Mouse (Mus musculus) skeletal muscle tissue, adult 2 months (tissue): ENCODE measurements around the gene Igsf21.

Source experiments
- DNase-seq: peaks from one replicate; pipeline ENCODE4 v3.0.0-alpha.2; 2012; ENCODE audit warnings: low read depth, low spot score

Gene Igsf21

DNA sequence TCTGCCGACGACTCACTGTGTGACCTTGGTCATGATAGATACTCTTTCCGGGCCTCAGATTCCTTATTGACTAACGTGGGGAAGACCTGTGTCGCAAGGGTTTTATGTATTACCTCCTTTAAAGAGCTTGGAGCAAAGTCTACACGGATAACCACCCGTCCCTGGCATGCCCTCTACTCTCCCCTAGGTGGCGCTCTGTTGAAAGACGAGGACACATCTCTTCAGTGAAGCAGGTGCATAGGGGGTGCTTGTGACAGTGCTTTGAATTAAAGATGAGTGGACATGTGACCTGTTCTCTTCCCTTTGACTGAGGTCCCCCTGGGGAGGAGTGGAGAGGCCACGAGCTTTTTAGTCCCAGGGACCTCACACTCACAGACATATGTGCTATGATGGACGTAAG lies 194.0 kb downstream of the Igsf21 start:
- no peak for DNase-seq

DNA sequence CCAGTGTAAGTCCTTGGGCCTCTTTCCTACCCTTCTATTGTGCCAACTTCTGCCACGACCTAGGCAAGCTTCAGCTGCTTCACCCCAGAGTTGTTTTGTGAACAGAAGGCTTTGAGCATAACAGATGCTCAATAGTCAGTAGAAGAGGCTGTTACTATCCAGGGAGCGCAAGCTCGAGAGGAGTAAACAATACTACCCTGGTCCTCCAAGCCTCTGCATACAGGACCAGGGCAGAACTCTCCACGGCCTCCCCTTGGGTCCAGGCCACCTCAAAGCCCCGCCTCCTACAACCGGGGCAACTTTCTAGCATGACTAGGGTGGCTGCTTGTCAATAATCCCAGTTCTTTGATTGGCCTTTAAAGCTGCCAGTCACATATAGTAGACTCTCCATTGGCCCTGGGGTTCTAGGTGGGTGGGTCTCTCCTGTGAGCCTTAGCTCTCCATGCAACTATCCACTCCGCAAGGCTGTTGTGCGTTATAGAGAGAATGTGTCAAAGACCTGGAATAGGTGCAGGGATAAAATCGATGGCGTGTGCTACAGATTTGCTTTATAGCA lies 198.7 kb downstream of the Igsf21 start:
- DNase-seq, result no peak

DNA sequence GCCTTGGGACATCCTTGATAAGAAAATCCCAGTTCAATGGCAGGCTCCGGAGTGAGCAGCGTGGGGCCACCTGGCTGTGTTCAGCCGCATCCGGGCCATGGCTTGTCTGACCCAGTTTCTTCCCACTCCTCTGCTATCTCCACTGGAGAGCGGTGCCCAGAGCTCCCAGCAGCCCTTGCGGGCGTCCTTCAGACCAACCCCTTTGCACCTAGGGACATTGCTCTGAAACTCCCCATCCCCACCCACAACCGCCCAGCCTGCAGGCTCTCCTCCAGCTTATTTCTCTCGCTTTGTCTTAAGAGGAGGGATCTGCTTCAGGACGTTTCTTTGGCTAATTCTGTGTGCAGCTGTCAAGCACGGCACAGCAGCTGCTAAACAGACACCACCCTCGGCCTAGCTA lies 202.6 kb downstream of the Igsf21 start:
- DNase-seq, result no peak

DNA sequence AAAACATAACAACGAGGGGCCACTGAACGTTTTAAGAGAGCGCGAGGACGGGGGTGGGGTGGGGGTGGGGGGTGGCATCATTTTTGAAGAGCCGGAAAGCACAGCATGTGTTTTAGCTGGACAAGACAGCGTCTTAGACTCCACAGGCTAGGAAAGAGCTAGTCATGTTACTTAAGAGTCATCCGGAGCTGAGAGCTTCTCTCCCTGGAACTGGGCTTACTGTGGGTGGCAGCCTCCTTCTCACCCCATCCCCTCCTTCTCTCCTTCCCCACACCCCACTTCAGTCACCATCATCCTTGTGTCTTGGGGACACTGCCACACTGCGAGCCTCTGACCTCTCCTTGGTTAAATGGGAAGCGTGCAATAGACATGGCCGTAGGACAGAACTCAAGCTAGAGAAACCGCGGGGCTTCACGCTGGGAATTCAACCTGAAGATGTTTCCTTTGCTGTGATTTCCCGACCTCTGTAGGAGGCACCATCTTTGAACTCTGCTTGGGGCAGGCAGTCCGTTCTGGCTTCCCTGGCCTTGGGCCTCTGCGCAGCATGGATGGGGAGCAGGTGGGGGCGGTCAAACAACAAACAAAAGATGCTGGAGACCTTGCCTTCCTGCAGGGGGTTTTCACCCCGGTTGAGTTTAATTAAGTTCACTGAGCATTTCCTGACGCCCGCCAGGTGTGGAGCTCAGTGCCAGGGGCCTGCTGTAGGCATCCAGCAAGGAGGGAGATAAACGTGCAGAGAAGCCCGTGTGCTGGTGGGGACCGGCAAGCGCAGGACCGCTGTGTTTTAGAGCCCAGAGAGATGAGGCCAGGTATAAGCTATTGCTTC lies 207.8 kb downstream of the Igsf21 start:
- DNase-seq, result no peak

DNA sequence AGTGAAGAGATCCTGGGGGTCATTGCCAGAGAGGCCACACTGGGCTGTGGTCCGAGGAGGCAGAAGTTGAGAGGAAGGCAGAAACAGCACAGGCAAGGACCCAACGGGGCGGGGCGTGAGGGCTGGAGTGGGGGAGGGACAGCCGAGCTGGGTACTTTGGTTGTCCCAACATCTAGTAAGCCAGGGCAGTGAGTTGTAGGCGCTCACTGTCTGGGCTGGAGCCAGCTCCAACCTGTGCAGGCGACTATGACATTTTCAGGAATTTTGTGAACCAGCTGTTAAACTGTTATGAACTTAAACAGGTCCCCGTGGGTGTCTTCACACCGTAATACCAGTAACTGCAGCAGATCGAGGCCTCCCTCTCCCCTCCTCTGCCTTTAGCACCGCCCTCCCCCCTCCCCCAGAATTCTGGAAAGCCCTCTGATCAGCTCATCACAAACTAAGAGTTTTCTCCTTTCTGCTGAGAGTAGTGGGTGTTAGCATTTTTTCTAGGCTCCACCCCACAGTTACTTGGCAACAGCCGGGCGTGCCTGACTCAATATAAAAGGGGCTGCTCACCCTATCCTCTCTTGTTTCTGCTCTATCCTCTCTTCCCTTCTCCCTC lies 208.7 kb downstream of the Igsf21 start:
- DNase-seq, result no peak

DNA sequence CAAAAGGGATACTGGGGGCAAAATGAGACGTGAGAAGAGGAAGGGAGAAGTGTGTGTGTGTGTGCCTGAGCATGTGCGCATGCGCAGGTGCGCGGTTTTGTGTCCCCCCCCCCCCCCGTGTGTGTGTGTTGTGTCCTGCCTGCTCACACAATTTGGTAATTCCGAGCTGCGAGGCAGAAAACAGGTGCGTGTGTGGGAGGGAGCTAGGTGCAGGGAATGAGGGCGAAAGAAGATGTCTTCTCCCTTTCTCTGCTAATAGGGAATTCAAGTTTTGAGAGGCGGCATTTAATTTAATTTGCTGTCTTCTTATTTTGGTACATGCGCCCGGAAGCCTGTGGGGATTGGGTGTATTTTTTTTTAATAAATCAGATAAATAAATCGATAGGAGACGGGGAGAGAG lies 211.4 kb downstream of the Igsf21 start:
- DNase-seq, result no peak

DNA sequence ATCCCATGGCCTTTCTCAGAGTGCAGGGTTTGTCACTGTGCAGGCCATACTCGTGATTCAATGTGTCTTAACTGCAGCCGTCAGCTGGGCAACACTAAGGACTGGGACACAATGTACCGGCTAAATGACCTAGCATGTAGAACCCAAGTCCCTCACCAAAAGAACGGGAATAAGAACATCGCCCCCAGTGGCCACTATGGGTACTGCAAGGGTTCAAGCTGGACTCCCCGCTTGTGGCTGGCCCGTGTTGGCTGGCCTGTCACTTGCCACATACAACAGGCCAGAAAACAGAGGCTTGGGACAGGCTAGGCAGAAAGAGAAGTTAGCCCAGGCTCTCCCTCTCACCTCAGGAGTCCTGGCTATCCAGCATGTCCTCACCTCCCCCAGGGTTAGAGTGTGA lies 213.2 kb downstream of the Igsf21 start:
- DNase-seq, result no peak

DNA sequence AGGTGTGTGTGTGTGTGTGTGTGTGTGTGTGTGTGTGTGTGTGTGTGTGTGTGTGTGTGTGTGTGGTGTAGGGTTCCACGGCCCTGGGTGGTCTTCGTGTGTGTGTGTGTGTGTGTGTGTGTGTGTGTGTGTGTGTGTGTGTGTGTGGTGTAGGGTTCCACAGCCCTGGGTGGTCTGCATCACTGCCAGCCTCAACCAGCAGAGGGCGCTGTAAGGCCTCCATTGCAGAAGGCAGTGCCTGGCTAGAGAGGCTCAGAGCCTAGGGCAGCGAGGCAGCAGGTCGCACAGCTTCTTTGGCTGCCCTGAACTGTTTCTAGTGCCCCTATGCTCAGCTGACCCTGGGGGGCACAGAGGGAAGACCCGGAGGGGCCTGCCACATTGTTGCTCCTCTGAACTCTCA lies 216.2 kb downstream of the Igsf21 start:
- no peak for DNase-seq

DNA sequence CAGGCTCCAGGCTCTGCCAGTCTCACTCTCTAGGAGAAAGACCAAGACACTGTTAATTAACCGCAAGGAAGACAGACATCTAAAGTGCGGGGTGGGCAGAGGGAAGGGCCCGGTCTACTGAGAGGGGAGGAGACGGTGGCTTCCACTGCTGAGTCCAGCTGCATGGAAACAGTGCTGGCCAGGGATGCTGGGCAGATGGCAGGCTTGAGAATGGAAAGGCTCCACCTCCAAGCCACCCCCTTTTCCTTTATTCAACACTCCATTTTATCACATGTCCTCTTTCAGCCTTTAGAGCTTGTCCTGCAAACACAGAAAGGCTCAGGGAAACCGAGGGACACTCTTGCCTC lies 216.6 kb downstream of the Igsf21 start:
- DNase-seq, result no peak

DNA sequence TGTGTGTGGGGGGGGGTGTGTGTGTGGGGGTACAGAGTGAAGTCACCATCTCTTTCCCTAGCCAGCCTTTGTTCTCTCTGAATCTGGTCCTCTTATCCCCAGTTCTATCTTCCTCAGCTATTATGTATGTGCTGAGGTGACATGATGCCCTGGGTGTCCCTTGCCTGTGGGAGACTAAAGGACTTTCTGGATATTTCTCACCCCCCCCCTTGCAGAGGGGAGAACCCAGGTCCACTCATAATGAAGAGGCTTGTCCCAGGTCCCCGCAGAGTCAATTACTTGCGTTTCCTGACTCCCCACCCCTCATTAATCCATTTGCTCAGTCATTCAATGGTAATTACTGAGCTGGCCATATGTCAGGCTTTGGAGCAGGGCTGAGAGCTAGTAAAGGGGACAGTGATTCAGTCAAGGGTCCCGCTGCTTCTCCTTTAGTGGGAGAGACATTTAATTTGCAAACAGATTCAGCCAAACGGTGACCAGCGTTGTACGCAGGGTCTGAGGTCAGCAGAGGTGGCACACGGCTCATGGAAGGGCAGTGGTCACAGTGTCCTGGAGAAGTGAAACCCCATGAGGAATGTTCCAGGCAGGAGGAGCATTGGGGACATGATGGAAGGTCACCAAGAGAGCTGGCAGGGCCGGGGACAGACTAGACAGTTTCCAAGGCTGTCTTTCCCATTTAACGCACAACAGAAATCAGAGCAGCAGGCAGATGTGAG lies 217.1 kb downstream of the Igsf21 start:
- no peak for DNase-seq

DNA sequence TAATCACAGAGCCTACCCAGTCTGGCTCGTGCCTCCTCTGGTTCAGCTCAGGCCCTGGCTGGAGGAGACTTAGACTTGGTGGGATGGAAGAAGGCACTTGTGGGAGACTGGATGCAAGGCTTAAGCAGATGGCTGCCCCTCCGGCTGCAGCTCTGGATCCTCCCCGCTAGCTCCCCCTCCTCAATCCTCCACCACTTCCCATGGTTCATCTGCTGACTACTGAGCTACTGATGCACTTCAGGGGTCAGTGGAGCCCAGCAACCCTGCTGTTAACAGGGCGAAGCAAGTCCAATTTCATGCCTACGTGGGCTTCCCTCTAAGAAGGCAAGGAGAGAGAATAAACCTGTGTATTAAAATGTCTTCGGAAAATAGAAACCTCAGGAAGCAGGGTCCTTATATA lies 222.8 kb downstream of the Igsf21 start:
- DNase-seq, result no peak

DNA sequence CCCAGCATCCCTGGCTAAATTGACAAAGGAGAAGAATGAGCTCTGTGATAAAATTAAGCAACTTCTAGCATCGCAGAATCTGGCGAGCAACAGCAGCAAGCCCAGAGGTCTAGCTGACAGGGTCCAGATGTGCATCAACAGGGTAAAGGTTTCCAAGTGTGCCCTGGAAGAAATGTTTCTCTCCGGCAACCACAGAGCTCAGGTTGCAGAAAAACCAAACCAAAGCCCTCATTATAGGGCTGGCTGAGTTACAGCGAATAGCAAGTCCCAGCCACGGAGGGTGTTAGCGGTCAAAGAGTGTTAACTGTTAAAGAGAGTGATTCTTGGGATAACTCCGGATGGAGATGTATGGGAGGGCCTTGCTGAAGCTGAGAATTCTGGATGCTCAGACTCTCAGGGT lies 230.7 kb downstream of the Igsf21 start:
- DNase-seq, result no peak

DNA sequence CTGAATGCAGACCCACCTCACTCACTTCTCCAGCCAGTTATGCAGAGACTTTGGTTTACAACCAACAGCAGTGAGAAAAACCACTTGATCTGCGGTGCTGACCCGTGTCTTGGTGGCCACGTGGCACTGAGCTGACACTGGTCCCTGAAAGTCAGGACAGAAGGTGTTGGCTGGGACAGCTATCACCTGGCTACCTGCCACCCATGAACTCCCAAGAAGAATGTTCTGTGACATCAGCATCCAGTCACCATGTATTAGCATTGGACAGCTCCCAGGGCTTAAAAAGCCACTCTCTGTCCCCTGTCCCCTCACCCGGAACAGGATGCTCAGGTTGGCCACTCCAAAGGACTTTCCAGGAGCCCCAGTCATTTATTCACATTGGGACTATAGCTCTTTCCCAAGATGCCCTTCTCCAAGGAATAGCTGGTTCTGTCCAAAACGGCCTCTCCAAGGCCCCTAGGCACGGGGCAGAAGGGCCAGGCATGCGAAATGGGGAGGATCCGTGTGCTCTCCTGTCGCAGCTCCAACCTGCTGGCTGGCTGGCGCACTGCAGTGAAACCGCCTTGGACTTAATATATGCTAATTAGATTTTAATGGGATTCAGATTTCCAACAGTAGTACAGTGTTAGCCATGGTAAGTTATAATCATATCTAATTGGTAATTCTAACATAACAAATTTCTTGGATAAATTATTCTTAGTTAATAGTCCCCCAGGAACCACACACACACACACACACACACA lies 235.7 kb downstream of the Igsf21 start:
- no peak for DNase-seq

DNA sequence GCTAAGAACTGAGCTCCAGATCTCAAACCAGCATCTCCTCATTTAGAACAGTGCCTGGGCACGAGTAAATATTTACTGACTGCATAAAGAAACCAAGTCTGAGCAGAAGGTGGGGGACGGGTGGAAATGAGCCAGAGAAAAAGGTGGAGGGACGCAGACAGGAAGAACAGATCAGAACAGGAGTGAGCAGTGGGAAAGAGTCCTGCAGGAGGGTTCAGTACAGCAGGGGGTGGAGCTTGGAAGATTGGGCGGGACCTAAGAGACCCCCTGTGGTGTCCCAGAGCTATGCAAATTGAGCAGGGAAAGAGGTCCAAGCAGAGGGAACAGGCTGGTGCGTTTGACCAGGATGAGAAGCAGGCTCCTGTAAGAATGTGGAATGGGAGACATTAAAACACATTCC lies 241.7 kb downstream of the Igsf21 start:
- no peak for DNase-seq

DNA sequence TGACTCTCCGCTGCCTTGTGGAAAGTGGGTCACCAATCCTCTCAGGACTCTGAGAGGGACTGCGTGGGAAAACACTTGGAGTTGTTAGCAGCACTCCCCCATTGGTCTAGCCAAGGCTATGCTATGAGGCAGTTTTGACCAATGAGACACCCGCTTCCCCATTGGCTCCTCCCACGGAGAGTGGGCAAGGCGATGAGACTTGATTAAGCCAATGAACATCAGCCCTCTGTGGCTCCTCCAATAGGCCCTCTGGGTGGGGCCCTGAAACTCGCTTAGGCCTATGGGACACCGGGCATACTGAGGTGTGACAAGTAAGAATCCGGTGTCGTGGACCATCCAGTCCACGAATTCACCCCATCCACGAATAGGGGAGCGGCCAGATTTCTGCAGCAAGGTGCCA lies 242.4 kb downstream of the Igsf21 start:
- peak; percentile 4 for DNase-seq

DNA sequence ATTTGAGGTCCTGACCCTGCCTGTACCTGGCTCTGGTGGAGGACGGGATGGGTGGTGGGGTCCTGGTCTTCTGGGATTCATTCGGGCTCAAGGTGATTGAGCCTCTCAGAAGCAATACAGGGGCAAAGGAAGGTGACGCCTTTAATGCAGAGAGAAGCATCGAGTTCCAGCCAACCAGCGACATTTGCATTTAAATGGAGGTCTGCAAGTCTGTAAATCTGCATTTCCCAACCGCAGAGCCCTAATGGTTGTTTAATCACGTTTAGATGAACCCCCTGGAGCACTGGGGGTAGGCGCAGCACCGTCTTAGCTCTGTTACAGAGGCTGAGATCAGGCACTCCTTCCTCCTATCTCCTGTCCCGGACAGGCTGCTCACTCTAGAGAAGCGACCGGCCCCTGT lies 244.5 kb downstream of the Igsf21 start:
- no peak for DNase-seq

DNA sequence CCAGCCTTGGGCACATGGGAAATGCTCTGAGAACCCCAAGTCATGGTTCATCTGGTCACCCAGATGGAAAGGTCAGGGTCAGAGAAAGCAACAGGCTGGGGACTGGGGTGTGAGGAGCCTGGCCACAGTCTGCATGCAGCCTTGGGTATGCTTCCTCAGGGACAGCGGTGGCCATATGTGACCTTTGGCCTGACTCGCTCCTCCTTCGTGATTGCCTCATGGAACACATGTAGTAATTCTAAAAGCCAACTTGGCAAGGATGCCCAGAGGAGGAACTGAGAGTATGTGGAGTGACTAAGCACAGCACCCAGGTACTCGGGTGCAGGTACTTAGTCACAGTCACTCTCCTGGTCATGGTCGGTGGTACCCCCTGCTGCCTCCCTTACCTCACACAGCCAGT lies 245.7 kb downstream of the Igsf21 start:
- peak; percentile 16 for DNase-seq

DNA sequence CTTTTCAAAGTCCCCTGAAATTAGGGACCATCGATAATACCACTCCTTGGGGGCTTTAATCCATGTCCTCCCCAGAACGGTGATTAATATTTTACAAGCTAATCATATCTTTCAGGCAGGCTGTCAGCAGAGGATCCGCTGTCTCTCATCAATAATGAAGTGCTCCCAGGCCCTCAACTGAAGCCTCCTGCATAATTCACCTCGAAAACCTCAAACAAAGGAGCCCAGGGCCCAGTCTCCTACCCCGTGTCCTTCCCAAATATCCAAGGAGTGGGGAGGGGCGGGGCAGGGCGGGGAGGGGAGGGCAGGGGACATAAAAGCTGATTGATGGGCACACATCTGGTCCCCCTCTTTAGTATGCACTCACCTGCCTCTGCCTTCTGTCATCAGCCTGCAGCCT lies 247.6 kb downstream of the Igsf21 start:
- no peak for DNase-seq

DNA sequence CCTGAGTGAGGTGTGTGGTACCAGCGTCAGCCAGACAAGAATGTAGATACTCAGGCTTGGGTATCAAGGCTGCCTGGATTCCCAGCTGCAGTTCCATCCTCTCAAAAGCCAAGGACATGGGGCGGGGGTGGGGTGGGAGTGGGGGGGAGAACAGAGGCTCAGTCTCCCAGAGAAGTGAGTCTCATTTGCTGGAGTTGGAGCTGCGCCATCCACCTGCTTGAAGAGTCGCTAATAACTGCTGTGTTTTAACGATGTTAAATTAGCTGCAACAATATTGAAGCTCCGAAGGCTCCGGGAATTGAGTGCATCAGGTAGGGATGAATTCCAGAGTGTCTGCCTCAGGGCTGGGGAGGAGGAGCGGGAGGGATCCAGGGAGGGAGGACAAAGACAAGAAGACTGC lies 250.9 kb downstream of the Igsf21 start:
- no peak for DNase-seq

DNA sequence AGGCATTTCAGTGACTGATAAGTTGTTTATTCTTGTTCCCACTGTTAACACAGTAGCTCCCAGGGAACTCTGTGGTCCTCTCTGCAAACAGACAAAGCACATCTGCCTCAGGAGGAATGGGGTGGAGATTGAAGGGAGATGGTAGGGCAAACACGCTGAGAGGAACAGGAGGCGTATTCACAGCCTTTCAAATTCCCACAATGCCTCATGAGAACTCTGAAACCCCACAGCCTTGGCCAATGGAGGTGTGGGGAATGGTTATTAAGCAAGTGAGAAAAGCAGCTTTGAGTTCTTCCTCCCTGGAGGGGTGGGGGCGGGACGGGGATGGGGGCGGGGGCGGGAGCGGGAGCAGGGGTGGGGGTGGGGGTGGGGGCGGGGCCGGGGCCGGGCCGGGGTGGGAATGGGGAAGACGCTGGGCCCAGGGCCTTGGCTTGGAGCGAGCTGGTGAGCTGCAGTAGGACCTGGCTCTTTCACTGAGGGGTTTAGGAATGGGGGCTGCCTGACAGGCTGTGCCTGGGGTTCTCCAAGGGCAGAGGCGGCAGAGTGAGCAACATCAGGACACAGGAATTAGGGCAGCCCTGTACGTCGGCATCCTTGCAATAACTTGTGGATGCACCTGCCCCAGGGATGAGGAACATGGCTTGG lies 253.4 kb downstream of the Igsf21 start:
- DNase-seq, result no peak

DNA sequence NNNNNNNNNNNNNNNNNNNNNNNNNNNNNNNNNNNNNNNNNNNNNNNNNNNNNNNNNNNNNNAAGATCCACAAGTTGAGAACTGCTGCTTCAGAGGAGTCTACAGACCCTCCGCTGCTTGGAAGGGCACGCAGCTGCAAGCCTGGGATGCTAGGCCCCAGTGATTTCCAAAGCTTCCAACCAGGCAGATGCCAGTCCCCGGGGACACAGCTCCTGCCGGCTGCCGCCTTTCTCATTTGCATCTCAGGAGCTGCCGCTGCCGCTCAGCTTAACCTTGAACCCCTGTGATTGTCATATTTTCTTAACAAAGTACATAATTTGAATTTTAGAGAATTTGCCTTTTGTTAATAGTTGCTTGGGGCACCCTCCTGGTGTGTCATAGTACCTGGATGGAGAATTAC lies 259.7 kb downstream of the Igsf21 start:
- DNase-seq, result no peak

DNA sequence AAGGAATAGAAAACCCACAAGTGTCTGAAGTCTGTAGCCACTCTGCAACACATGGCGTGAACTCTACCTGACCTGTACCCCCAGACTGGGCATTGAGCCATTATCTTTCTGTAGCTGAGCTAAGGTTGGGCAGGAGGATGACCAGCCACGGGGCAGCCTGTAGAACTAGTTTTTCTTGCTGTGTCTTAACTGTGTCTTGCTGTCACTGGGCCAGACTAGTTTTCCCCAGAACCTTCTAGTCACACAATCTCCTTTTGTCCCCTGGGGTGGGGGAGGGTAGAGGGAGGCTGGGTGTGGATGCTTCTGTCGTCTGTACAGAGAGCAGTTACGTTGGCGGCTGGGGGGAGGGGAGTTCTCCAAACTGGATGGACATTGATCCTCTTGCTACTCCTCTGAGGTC lies 267.9 kb downstream of the Igsf21 start:
- no peak for DNase-seq
